Mouse (Mus musculus) lung, postnatal 14 days (tissue): ENCODE results near the gene Frmpd1.

ENCODE experiments used
- DNase-seq: peaks from one replicate; pipeline ENCODE4 v3.0.0; 2021

The Frmpd1 gene

GRCm38 (mm10) chr4:45184521-45185330 is at the start of gene Frmpd1:
Gene Frmpd1 (plus strand): TSS chr4:45184875.
- peak; percentile 48 for DNase-seq

DNA sequence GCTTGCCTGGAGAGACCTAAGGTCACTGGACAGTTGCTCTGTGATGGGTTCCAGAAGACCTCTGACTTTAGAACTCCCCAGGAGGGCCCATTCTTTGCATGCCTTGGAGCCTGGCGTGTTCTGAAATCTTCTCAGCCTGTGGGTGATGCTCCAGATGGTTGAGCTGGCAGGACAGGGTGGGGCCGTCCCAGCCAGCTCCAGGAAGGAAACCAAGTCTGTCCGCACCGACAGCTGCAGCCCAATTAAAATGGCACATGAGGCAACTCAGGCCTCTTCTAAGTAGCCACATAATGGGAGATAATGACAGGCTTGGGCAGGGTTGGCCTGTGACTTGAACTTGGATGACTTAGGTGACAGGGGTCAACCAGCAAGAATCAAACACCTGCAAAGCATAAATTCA is 47.0 kb upstream of the Frmpd1 start:
- no peak for DNase-seq

DNA sequence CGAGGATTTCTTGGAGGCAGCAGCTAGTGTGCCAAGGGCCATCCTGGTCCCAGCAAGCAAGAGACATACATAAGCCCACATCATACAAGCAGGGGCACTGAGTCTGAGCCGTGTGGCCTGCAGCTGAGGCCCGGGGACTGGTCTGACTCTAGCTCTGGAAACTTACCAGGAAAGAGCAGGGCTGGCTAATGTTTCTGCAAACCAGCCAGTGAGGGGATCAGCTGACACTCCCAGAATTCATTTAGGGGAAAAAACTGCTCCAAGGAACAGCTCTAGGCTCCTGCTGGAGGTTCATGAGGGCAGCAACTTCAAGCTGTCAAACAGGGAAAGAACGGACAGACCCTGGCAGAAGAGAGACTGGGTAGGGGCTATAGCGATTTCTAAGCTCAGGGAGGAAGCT is 42.8 kb upstream of the Frmpd1 start:
- no peak for DNase-seq

DNA sequence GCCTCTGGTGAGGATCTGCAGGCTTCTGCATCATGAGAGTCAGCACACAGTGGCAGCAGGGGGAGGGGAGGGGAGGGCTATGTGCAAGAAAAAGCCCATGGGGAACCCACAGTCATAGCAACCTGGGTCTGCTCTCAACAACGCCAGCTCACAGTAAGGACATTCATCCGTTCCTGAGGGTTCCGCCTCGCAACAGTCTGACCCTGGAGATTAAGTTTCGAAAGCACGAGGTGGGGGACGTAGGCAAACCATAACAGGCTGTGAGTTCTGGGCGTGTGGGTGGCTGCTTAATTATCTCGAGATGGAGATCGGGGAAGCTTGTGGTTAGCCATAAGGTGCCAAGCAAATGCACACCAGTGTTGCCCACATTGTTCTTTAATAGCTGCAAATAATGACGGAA is 42.3 kb upstream of the Frmpd1 start:
- no peak for DNase-seq

DNA sequence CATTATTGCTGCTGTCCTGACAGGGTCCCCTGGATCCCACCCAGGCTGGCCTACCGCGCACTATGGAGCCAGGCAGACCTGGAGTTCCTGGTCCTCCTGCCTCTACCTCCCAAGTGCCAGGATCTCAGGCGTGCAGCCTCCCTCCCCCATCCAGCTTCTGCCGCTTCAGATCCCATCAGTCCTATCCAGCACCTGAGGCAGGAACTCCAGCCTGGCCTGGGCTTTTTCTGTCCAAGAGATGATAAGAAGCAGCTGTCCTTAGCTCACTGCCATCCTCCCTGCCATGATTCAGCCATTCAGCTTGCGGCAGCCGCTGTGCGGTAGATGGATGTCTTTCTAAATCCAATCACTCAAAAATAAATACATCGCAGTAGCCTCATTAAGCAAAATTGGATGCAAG is 41.7 kb upstream of the Frmpd1 start:
- no peak for DNase-seq

DNA sequence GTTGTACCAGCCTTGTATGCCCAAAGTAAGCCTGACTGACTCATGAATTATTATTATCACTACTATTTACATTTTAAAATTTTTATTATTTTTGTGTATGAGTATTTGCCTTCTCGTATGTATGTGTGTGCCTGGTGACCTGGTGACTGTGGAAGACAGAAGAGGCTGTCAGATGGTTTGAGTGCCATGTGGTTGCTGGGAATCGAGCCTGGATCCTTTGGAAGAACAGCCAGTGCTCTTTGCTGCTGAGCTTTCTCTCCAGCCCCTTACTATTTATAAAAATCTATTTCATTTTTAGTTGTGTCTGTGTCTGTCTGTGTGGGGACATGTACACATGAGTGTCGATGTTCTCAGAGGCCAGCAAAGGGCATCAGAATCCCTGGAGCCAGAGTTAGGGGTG is 28.2 kb upstream of the Frmpd1 start:
- no peak for DNase-seq

- DNase-seq: no peak
Observed at GRCm38 (mm10) chr4:45158608-45159007, 26.1 kb upstream of the Frmpd1 start.

DNA sequence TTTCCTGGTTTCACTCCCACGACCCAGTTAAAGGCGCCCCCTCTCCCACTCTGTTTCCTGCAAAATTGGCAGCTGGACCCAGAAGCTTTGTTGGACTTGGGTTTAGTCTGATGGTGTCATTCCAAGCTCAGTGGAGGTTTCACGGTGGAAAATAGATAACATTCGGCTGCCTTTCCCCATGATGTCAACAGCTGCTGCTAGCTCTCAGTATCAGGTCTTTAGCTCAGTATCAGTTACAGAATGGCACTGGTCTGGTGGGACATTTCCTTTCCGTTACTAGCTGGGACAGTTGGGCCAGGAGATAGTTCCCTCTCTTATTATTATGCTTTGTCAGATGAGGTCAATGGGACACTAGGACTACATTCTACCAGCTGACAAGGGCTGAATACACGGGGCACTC is 23.9 kb upstream of the Frmpd1 start:
- no peak for DNase-seq

GRCm38 (mm10) chr4:45163711-45164110 is 21.0 kb upstream of the Frmpd1 start:
- DNase-seq: peak; percentile 22

GRCm38 (mm10) chr4:45165477-45165876 is 19.2 kb upstream of the Frmpd1 start:
- no peak for DNase-seq

- DNase-seq: no peak
Observed at GRCm38 (mm10) chr4:45165955-45166354, 18.7 kb upstream of the Frmpd1 start.

DNA sequence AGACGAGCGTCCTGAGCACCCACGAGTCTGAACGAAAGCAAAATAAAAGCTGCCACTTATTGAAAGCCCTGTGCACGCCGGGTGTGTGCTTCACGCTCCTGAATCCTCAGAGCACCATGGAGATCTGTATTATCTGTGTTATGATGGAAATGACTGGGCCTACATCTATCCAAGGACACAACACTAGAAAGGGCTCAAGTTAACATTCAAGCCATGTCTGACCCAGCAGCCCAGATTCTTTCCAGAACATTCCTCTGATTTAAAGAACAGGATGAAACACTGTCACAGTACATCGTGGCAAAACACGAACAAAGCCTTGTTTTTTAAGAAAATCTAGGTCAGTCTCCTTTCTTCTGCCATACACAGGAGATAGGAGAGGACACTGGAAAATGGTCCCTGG is 13.3 kb upstream of the Frmpd1 start:
- DNase-seq: no peak

GRCm38 (mm10) chr4:45183818-45184520 is 706 bp upstream of the Frmpd1 start:
- no peak for DNase-seq

GRCm38 (mm10) chr4:45185331-45185669 is 625 bp downstream of the Frmpd1 start:
- DNase-seq: no peak

GRCm38 (mm10) chr4:45198296-45198695 is 13.6 kb downstream of the Frmpd1 start:
- DNase-seq: no peak

DNA sequence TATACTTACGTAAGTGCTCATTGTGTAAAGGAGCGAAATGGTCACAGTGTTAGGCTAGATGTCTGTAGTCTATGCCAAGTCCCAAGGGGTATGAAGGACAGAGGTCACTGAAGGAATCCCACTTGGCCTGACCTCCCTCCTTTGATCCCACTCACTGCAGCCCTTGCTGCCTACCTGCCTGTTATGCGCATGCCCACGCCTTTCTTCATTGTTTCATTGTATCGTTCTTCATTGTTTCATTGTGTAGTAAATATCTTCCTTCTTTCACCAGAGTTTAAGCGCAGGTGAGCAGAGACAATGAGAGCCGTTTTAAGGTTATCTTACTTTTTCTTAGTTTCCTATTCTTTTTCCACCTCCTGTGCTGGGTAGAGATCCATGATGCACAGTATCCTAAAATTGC is 18.6 kb downstream of the Frmpd1 start:
- no peak for DNase-seq

DNA sequence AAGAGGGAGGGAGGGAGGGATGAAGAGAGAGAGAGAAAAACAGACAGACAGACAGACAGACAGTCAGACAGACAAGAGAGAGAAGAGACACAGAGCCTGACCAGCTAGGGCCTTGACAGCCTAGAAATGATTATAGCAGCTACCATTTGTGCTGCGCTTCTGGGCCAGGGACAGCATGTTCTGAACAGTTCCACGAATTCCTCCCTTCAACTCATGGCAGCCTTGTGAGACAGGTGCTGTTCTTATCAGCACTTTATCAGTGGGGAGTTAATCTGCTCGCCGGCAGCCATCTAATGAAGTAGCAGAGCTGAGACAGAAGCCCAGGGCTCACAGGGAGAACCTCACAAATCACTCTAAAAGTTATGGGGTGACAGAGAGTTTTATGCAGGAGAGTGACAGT is 22.8 kb downstream of the Frmpd1 start:
- no peak for DNase-seq

GRCm38 (mm10) chr4:45208832-45209363 is 24.2 kb downstream of the Frmpd1 start:
- no peak for DNase-seq

GRCm38 (mm10) chr4:45212342-45213063 is 27.8 kb downstream of the Frmpd1 start:
- DNase-seq: no peak

DNA sequence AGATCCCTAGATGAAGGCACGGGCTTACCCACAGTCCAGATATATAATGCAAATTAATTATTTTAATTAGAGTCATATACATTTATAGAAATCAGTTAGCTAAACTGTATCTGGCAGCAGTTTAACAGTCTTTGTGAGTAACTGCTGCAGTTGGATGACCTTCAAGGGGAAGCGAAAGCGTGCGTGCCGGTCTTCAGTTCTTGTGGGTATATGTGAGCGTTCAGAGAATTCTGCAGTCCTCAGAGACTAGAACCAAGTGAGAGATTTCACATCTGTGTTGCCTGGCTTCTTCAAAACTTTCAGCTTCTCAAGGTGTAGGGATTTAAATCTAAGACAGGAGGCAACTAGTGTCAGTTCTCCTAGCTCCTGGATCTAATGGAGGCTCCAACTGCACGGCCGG is 35.3 kb downstream of the Frmpd1 start:
- no peak for DNase-seq

- DNase-seq: no peak
Observed at GRCm38 (mm10) chr4:45222395-45222794, 37.7 kb downstream of the Frmpd1 start.

DNA sequence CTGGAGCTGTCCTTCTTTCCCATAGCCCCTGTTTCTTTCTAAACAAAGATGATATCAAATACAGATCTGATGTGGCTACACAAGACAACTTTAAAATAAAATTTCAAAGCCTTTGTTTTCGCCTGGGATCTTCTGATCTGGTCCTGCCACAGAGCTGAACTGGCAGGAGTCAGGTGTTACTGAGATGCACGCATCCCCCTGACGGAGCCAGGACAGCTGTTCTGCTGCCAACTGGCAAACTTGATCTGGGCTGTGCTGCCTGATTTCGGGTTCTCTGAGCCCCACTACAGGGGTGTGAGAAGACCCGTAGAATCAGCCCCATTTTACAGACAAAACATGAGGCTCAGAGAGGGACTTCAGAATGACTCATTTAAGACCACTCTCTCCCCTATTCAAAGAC is 45.6 kb downstream of the Frmpd1 start:
- DNase-seq: no peak

- DNase-seq: no peak
Observed at GRCm38 (mm10) chr4:45238260-45238659, 53.6 kb downstream of the Frmpd1 start.

DNA sequence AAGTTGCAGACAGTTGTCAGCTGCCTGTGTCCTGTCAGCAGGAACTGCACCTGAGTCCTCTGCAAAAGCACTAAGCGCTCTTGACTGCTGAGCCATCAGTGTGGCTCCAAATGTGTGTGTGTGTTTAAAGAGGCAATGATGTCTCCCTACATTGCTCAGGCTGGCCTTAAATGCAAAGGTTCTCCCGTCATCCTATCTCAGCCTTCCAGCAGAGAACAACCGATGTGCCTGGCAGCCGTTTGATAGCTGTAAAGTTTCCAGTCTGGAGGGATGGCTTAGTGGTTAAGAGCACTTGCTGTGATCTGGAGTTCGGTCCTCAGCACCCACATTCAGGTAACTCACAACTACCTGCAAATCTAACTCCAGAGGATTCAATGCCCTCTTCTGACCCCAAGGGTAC is 56.7 kb downstream of the Frmpd1 start:
- no peak for DNase-seq
